Mouse (Mus musculus): ENCODE measurements around the gene Rflnb. TPM values are rescaled to one million over a fixed set of nuclear protein-coding genes. Genes with fewer than 3 reads are reported as not detected.
A peak's percentile ranks its signal among the peaks of the same experiment; 100 is the strongest.

Gene Rflnb
- polyA plus RNA-seq, 1 experiment from 2014 or later, result 5.9 TPM

GRCm38 (mm10) chr11:76033836-76034235 is 6.3 kb upstream of the Rflnb start:
- no peak for ATAC-seq (replicated peaks)
- no peaks in the 10 kb centered on the region for H3K36me3 ChIP-seq
- 84% methylated on average over 4 of the region's 4 CpGs for WGBS

DNA sequence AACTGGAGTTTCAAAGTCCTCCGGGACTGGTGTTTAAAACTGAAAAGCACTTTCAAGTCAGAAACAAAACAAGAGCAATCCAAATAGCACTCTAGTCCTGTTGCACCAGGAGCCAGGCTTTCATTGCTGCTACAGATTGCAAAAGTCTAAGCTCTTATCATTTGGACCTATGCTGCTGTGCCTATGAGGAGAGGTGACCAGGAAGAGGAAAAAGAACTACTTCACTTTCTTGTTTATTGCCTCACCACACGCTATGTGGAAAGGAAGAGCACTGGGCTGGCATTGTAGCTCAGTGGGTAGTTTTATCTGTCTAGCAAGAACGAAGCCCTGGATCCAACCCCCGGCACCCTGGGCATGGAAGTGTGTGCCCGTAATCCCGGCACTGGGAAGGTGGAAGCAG is 5.8 kb upstream of the Rflnb start:
- Histone ChIP-seq H3K4me1 (no peaks in the 10 kb centered on the region), H3K36me3 (no peaks in the 10 kb centered on the region), H3K4me3 (no peak overlapping the region), H3K27me3 (0 out of 2 replicates have a peak, but pooled peaks cover 2% of the 10 kb centered on the region), H3K9me3 (no peaks in the 10 kb centered on the region), H3K9ac (replicated peaks) (no peak overlapping the region), H3K4me2 (replicated peaks) (no peak overlapping the region), H3K27ac (replicated peaks) (no peak overlapping the region)
- ATAC-seq (replicated peaks), result no peak
- 93% methylated on average over 6 of the region's 6 CpGs for WGBS

More at GRCm38 (mm10) chr11:76033836-76034235, 6.3 kb upstream of the Rflnb start:
- H3K27me3 ChIP-seq, result 0 out of 2 replicates have a peak, but pooled peaks cover 2% of the 10 kb centered on the region
- no peaks in the 10 kb centered on the region for H3K4me1 ChIP-seq
- no peak overlapping the region for H3K4me3 ChIP-seq
- no peak overlapping the region for H3K9ac ChIP-seq (replicated peaks)
- H3K4me2 ChIP-seq (replicated peaks), result no peak overlapping the region
- H3K27ac ChIP-seq (replicated peaks), result no peak overlapping the region
- H3K9me3 ChIP-seq, result no peaks in the 10 kb centered on the region

DNA sequence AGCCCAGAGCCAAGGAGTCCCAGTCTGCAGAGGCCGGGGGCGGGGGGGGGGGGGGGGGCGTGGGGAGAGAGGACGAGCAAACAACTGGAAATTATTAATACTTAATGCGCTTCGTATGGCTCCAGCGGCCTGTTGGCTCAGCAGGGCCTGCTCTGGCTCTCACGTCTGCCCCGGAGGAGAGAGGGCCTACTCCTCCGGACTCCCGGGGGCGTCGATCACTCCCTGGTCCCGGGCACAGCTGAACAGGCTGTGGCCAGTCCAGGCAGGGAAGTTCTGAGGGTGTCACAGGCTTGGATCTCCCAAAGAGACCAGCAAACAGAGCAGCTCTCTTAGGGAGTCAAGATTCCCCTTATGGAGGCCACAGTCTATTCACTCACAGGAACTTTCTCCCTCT is 487 bp upstream of the Rflnb start:
- Histone ChIP-seq H3K27ac (replicated peaks) (no peak overlapping the region), H3K4me2 (replicated peaks) (peak overlapping the region; percentile 96), H3K9ac (replicated peaks) (peak overlapping the region; percentile 65), H3K27me3 (peaks cover 12% of the 10 kb centered on the region; the same call in 1 of the 2 replicates), H3K4me3 (peak overlapping the region; percentile 59), H3K4me1 (peaks cover 17% of the 10 kb centered on the region), H3K9me3 (no peaks in the 10 kb centered on the region), H3K36me3 (no peaks in the 10 kb centered on the region)
- WGBS, result 3% methylated on average over 11 of the region's 14 CpGs
- ATAC-seq (replicated peaks), result peak; percentile 56

- Histone ChIP-seq H3K27me3 (peaks cover 12% of the 10 kb centered on the region; the same call in 1 of the 2 replicates), H3K36me3 (no peaks in the 10 kb centered on the region), H3K27ac (replicated peaks) (no peak overlapping the region), H3K4me2 (replicated peaks) (peak overlapping the region; percentile 96), H3K4me3 (peak overlapping the region; percentile 59), H3K9ac (replicated peaks) (no peak overlapping the region; the same call in 1 of the 2 replicates), H3K9me3 (no peaks in the 10 kb centered on the region), H3K4me1 (peaks cover 17% of the 10 kb centered on the region)
- 0 out of 2 replicates have a peak, but pooled peaks have one; percentile 10 for ATAC-seq (replicated peaks)
- 8% methylated on average over 13 of the region's 14 CpGs for WGBS
Measured at GRCm38 (mm10) chr11:76026527-76027138, 949 bp downstream of the Rflnb start.

GRCm38 (mm10) chr11:76025080-76025583 is 2.5 kb downstream of the Rflnb start:
- Histone ChIP-seq H3K9me3 (no peaks in the 10 kb centered on the region), H3K27me3 (peaks cover 12% of the 10 kb centered on the region; the same call in 1 of the 2 replicates), H3K4me3 (no peak overlapping the region), H3K4me2 (replicated peaks) (no peak overlapping the region), H3K4me1 (peaks cover 20% of the 10 kb centered on the region), H3K36me3 (no peaks in the 10 kb centered on the region), H3K9ac (replicated peaks) (no peak overlapping the region), H3K27ac (replicated peaks) (no peak overlapping the region)
- ATAC-seq (replicated peaks), result no peak
- WGBS, result 53% methylated on average over 7 of the region's 7 CpGs

- H3K9ac ChIP-seq (replicated peaks), result no peak overlapping the region
- 0 out of 2 replicates have a peak, but pooled peaks cover 6% of the 10 kb centered on the region for H3K4me1 ChIP-seq
- no peaks in the 10 kb centered on the region for H3K36me3 ChIP-seq
- H3K27me3 ChIP-seq, result 0 out of 2 replicates have a peak, but pooled peaks cover 4% of the 10 kb centered on the region
- no peak overlapping the region for H3K4me2 ChIP-seq (replicated peaks)
- H3K4me3 ChIP-seq, result no peak overlapping the region
- H3K9me3 ChIP-seq, result no peaks in the 10 kb centered on the region
- no peak overlapping the region for H3K27ac ChIP-seq (replicated peaks)
- WGBS, result 79% methylated on average over 9 of the region's 9 CpGs
- no peak for ATAC-seq (replicated peaks)
Measured at GRCm38 (mm10) chr11:76020916-76021315, 6.7 kb downstream of the Rflnb start.

DNA sequence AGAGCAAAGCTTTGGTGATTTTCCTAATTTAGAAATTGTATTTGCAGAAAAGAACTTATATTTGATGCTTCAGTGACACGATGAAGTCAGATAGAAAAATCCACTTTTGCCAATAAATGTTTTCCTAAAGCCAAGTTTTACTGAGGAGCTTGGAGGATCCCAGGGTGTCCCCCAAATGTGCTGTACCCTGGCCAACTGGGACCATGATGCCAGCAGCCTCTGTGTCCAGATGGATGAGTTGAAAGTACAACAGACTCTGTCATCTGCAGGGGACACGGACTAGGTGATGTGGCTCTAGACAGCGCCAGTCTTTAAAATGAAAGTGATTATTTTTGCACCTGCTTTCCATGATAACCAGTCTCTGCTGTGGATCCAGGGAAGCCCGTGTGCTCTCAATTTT is 7.7 kb downstream of the Rflnb start:
- H3K36me3 ChIP-seq, result no peaks in the 10 kb centered on the region
- 69% methylated on average over 4 of the region's 4 CpGs for WGBS
- H3K4me2 ChIP-seq (replicated peaks), result no peak overlapping the region
- H3K9me3 ChIP-seq, result no peaks in the 10 kb centered on the region
- no peak overlapping the region for H3K9ac ChIP-seq (replicated peaks)
- no peaks in the 10 kb centered on the region for H3K27me3 ChIP-seq
- no peak for ATAC-seq (replicated peaks)
- 0 out of 2 replicates have a peak overlapping the region, but pooled peaks have one; percentile 23 for H3K27ac ChIP-seq (replicated peaks)
- 0 out of 2 replicates have a peak, but pooled peaks cover 6% of the 10 kb centered on the region for H3K4me1 ChIP-seq
- H3K4me3 ChIP-seq, result no peak overlapping the region

- ATAC-seq (replicated peaks), result no peak
- no peak overlapping the region for H3K9ac ChIP-seq (replicated peaks)
- no peaks in the 10 kb centered on the region for H3K27me3 ChIP-seq
- H3K36me3 ChIP-seq, result no peaks in the 10 kb centered on the region
- H3K27ac ChIP-seq (replicated peaks), result no peak overlapping the region
- no peak overlapping the region for H3K4me2 ChIP-seq (replicated peaks)
- 66% methylated on average over 4 of the region's 4 CpGs for WGBS
- H3K4me3 ChIP-seq, result no peak overlapping the region
- H3K9me3 ChIP-seq, result no peaks in the 10 kb centered on the region
- 0 out of 2 replicates have a peak, but pooled peaks cover 6% of the 10 kb centered on the region for H3K4me1 ChIP-seq
Measured at GRCm38 (mm10) chr11:76015814-76016213, 11.8 kb downstream of the Rflnb start.

DNA sequence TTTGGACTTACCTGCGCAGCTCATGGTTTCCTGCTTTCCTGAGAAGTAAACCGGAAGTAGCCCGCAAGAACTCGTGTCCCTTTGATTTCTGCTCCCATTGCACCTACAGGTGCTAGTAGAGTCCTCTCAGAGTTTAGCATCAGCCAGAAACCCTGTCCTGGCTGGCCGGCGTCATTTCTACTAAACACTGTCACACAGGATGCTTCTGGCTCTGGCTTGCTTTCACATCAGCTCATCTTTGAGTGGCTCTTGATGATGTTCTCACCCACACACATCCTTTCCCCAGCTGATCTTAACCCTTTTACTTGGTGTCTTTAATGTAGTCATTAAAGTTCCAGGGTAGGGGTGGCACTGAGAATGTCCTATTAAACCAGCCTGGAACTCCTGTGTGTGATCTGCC is 12.3 kb downstream of the Rflnb start:
- no peak overlapping the region for H3K4me3 ChIP-seq
- H3K36me3 ChIP-seq, result no peaks in the 10 kb centered on the region
- no peak overlapping the region for H3K4me2 ChIP-seq (replicated peaks)
- H3K27me3 ChIP-seq, result no peaks in the 10 kb centered on the region
- WGBS, result 92% methylated on average over 6 of the region's 6 CpGs
- no peak for ATAC-seq (replicated peaks)
- no peaks in the 10 kb centered on the region for H3K9me3 ChIP-seq
- H3K27ac ChIP-seq (replicated peaks), result no peak overlapping the region
- H3K4me1 ChIP-seq, result 0 out of 2 replicates have a peak, but pooled peaks cover 4% of the 10 kb centered on the region
- no peak overlapping the region for H3K9ac ChIP-seq (replicated peaks)

DNA sequence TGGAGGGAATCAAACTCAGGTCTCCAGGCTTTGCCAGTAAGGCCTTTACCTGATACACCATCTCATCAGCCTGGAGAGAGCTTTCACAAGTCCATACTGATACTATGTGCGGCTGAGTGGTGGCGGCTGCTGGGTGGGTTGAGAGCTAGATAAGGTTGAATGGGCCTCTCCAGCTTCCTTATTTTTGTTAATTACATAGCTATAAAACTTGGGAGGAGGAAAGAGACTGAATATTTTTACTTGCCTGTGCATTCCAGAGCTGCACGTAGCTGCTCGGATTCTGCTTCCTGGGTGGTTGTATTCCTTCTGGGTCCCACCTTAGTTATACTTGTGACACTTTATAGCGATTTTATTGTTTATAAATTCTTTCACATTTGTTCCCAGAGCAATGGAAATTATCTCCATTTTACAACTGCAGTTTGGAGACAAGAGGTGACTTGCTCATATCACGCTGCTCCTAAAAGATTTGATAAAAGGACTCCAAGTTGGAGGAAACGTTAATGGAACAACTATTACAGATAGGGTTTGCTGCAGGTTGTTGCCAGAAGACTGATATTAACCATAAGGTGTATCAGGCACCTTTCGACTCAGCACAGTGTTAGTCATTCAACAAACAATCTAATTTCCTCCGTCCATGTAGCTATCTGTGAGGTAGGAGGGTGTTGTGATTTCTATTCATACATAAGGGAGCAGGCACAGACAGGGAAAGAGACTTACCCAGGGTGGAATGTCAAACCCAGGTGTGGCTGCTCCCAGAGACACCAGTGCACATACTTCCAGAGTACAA is 16.6 kb downstream of the Rflnb start:
- no peaks in the 10 kb centered on the region for H3K9me3 ChIP-seq
- no peak overlapping the region for H3K4me2 ChIP-seq (replicated peaks)
- no peak overlapping the region for H3K4me3 ChIP-seq
- no peak overlapping the region for H3K27ac ChIP-seq (replicated peaks)
- H3K27me3 ChIP-seq, result no peaks in the 10 kb centered on the region
- ATAC-seq (replicated peaks), result no peak
- no peaks in the 10 kb centered on the region for H3K4me1 ChIP-seq
- H3K9ac ChIP-seq (replicated peaks), result no peak overlapping the region
- H3K36me3 ChIP-seq, result no peaks in the 10 kb centered on the region
- WGBS, result 87% methylated on average over 9 of the region's 9 CpGs

GRCm38 (mm10) chr11:76009101-76009500 is 18.5 kb downstream of the Rflnb start:
- no peak overlapping the region for H3K9ac ChIP-seq (replicated peaks)
- ATAC-seq (replicated peaks), result no peak
- no peak overlapping the region for H3K27ac ChIP-seq (replicated peaks)
- no peak overlapping the region for H3K4me2 ChIP-seq (replicated peaks)
- 85% methylated on average over 6 of the region's 6 CpGs for WGBS
- no peaks in the 10 kb centered on the region for H3K4me1 ChIP-seq
- H3K9me3 ChIP-seq, result no peaks in the 10 kb centered on the region
- H3K36me3 ChIP-seq, result no peaks in the 10 kb centered on the region
- H3K4me3 ChIP-seq, result no peak overlapping the region
- H3K27me3 ChIP-seq, result no peaks in the 10 kb centered on the region

- H3K36me3 ChIP-seq, result no peaks in the 10 kb centered on the region
- H3K4me2 ChIP-seq (replicated peaks), result no peak overlapping the region
- no peak overlapping the region for H3K9ac ChIP-seq (replicated peaks)
- 75% methylated on average over 2 of the region's 2 CpGs for WGBS
- no peak overlapping the region for H3K27ac ChIP-seq (replicated peaks)
- H3K4me3 ChIP-seq, result no peak overlapping the region
- no peaks in the 10 kb centered on the region for H3K27me3 ChIP-seq
- no peak for ATAC-seq (replicated peaks)
- no peaks in the 10 kb centered on the region for H3K9me3 ChIP-seq
- H3K4me1 ChIP-seq, result no peaks in the 10 kb centered on the region
Measured at GRCm38 (mm10) chr11:76008162-76008561, 19.4 kb downstream of the Rflnb start.

All from forebrain, embryonic 15.5 days (tissue).